Mouse (Mus musculus) midbrain, postnatal 0 days (tissue): ENCODE measurements around the gene Zfp286. TPM values are rescaled to one million over a fixed set of nuclear protein-coding genes. Genes with fewer than 3 reads are reported as not detected.
"Not testable (repeated sequence)": the region's sequence is repeated elsewhere in the genome, so short reads cannot be mapped to it uniquely, and the experiment has no call there.

Source experiments
- ATAC-seq: fragments of 200-750 bp; cut with Nextera tagmentation; 2 replicates; pipeline ENCODE4 v1.8.0; 2017; ENCODE audit warnings: moderate number of reproducible peaks, mild to moderate bottlenecking, moderate TSS enrichment, moderate library complexity; ENCODE audit not compliant: low FRiP score
- DNase-seq: peaks from one replicate; pipeline ENCODE4 v3.0.0-alpha.2; 2015; ENCODE audit warnings: low spot score
- H3K27ac ChIP-seq: fragments of 300-500 bp; sonication (generic); 2 replicates; pipeline ENCODE4 v1.5.1; 2014; ENCODE audit warnings: low read depth, mild to moderate bottlenecking, low read length, mixed read lengths
- H3K27me3 ChIP-seq: fragments of 300-500 bp; sonication (generic); 2 replicates; pipeline ENCODE4 v1.6.1; 2014; ENCODE audit warnings: low read length, control low read depth, mixed read lengths; ENCODE audit not compliant: insufficient read depth
- H3K36me3 ChIP-seq: fragments of 300-500 bp; sonication (generic); 2 replicates; pipeline ENCODE4 v1.6.1; 2014; ENCODE audit warnings: low read length, control low read depth, mixed read lengths; ENCODE audit not compliant: insufficient read depth
- H3K4me1 ChIP-seq: fragments of 300-500 bp; sonication (generic); 2 replicates; pipeline ENCODE4 v1.6.1; 2014; ENCODE audit warnings: mild to moderate bottlenecking, control low read depth, antibody characterized with exemption, low read length, mixed read lengths; ENCODE audit not compliant: insufficient read depth
- H3K4me2 ChIP-seq: fragments of 300-500 bp; sonication (generic); 2 replicates; pipeline ENCODE4 v1.6.1; 2014; ENCODE audit warnings: low read depth, mild to moderate bottlenecking, low read length, mixed read lengths; ENCODE audit not compliant: poor library complexity, severe bottlenecking
- H3K4me3 ChIP-seq: fragments of 300-500 bp; sonication (generic); 2 replicates; pipeline ENCODE4 v1.5.1; 2014; ENCODE audit warnings: low read depth, mild to moderate bottlenecking, low read length, moderate library complexity
- H3K9ac ChIP-seq: fragments of 300-500 bp; sonication (generic); replicated peaks from 2 replicates; pipeline ENCODE4 v1.6.1; 2014; ENCODE audit warnings: mild to moderate bottlenecking, low read length, moderate library complexity, mixed read lengths; ENCODE audit not compliant: poor library complexity, severe bottlenecking
- H3K9me3 ChIP-seq: fragments of 300-500 bp; sonication (generic); 2 replicates; pipeline ENCODE4 v1.6.1; 2016; ENCODE audit warnings: low read length, control low read depth
- CTCF ChIP-seq: IDR thresholded peaks from 2 replicates; pipeline ENCODE4 v1.5.1; 2016; ENCODE audit warnings: antibody characterized with exemption, mild to moderate bottlenecking
- WGBS: fragments of 180-500 bp; shearing (Covaris S2); extraction: QIAGEN DNeasy Blood & Tissue Kit; methylation state at CpG from one replicate; pipeline ENCODE4 v1.1.7; 2014; 5-methylcytosine and 5-hydroxymethylcytosine counted together
- polyA plus RNA-seq: library from polyadenylated mRNA; unstranded; fragments of >200 nt; fragmentation: Nextera tagmentation; extraction: Ambion mirVana; gene quantifications from 2 replicates; pipeline ENCODE4 v1.2.1, GENCODE M21; 2015
- total RNA-seq: library from RNA; depleted of rRNA; stranded (reverse); fragments of >200 nt; gene quantifications from 2 replicates; pipeline ENCODE4 v1.2.3, GENCODE M21; 2014

Gene Zfp286
- total and polyA plus RNA-seq, 2 experiments from 2014 or later, result 16.9 to 25.0 TPM

DNA sequence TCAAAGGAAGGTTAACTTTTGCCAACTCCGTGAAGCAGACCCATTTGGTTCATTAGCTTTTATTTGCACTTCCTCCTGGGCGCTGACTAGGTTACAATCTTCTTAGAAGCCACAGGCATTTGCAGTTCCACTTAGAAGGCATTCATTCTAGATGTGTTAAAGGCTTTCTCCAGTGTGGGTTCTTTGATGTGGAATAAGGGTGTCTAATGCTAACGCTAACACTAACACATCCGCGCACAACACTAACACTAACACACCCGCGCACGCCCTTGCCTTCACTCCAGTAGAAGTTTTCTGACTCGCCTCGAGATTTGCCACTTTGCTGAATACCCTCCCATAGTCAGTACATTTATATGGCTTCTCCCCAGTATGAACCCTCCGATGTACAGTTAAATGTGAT is 37.1 kb downstream of the Zfp286 start:
- no peaks in the 10 kb centered on the region for H3K4me1 ChIP-seq
- no peak overlapping the region for H3K9ac ChIP-seq
- TF ChIP-seq CTCF, result no peak
- no peak overlapping the region for H3K4me3 ChIP-seq
- ATAC-seq (no peak), DNase-seq (no peak)
- WGBS, result 75% methylated on average over 11 of the region's 11 CpGs
- no peaks in the 10 kb centered on the region for H3K27me3 ChIP-seq
- H3K27ac ChIP-seq, result no peak overlapping the region
- H3K36me3 ChIP-seq, result no peaks in the 10 kb centered on the region
- no peaks in the 10 kb centered on the region for H3K9me3 ChIP-seq
- H3K4me2 ChIP-seq, result no peak overlapping the region

- not testable (repeated sequence) for H3K4me3 ChIP-seq, H3K27ac ChIP-seq, H3K9ac ChIP-seq, ATAC-seq, H3K36me3 ChIP-seq, H3K9me3 ChIP-seq, DNase-seq, H3K4me1 ChIP-seq, H3K27me3 ChIP-seq, H3K4me2 ChIP-seq
- 94% methylated on average over 13 of the region's 13 CpGs for WGBS
Measured at GRCm38 (mm10) chr11:62749445-62749844, 39.8 kb downstream of the Zfp286 start.

DNA sequence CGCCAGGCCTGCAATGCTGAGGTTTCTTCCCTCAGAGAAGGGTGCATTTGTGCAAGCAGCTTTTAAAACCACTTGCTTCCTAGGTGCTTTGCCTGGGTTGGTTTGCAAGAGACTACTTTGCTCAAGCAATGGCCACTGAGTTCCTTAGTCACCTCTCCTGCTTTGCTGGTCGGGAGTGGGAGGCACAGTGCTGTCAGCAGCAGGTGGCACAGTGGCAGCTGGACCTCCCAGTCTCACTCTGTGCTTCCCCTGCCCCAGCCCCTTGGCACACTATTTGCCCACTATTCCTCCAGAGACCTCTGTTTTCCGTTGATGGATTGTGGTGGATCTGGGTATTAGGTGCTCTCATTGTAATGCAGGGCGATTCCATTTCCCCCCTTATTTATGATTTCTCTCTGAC is 41.2 kb downstream of the Zfp286 start:
- 69% methylated on average over 4 of the region's 4 CpGs for whole genome bisulfite sequencing
- Histone ChIP-seq H3K9ac (no peak overlapping the region), H3K36me3 (no peaks in the 10 kb centered on the region), H3K4me3 (no peak overlapping the region), H3K4me1 (no peaks in the 10 kb centered on the region), H3K9me3 (no peaks in the 10 kb centered on the region), H3K27me3 (no peaks in the 10 kb centered on the region), H3K27ac (no peak overlapping the region), H3K4me2 (no peak overlapping the region)
- ATAC-seq, result no peak
- no peak for DNase-seq
- no peak for TF ChIP-seq CTCF

GRCm38 (mm10) chr11:62747227-62747626 is 42.0 kb downstream of the Zfp286 start:
- 73% methylated on average over 9 of the region's 9 CpGs for WGBS
- no peak for TF ChIP-seq CTCF
- Histone ChIP-seq H3K36me3 (no peaks in the 10 kb centered on the region), H3K27me3 (no peaks in the 10 kb centered on the region), H3K9ac (no peak overlapping the region), H3K4me2 (no peak overlapping the region), H3K27ac (no peak overlapping the region), H3K4me1 (no peaks in the 10 kb centered on the region), H3K4me3 (no peak overlapping the region), H3K9me3 (no peaks in the 10 kb centered on the region)
- ATAC-seq, result no peak
- no peak for DNase-seq

GRCm38 (mm10) chr11:62746001-62746533 is 43.2 kb downstream of the Zfp286 start:
- Histone ChIP-seq H3K4me2 (peak overlapping the region; percentile 58), H3K27ac (peak overlapping the region; percentile 6; the same call in 1 of the 2 replicates), H3K4me1 (no peaks in the 10 kb centered on the region), H3K9me3 (no peaks in the 10 kb centered on the region), H3K27me3 (no peaks in the 10 kb centered on the region), H3K9ac (peak overlapping the region; percentile 19; the same call in 1 of the 2 replicates), H3K4me3 (peak overlapping the region; percentile 40), H3K36me3 (no peaks in the 10 kb centered on the region)
- ATAC-seq (peak; percentile 86), DNase-seq (peak; percentile 75)
- WGBS, result 1% methylated on average over 27 of the region's 27 CpGs
- peak; percentile 54 for TF ChIP-seq CTCF

- ATAC-seq, result no peak
- Histone ChIP-seq H3K27ac (no peak overlapping the region), H3K36me3 (no peaks in the 10 kb centered on the region), H3K4me1 (no peaks in the 10 kb centered on the region), H3K4me3 (no peak overlapping the region), H3K9me3 (no peaks in the 10 kb centered on the region), H3K27me3 (no peaks in the 10 kb centered on the region), H3K4me2 (no peak overlapping the region), H3K9ac (no peak overlapping the region)
- peak; percentile 73 for DNase-seq
- 49% methylated on average over 5 of the region's 5 CpGs for WGBS
- TF ChIP-seq CTCF, result peak; percentile 94
Measured at GRCm38 (mm10) chr11:62744103-62744502, 45.2 kb downstream of the Zfp286 start.
